Mouse (Mus musculus): ENCODE data around the gene Olfr1095.

Olfr1095 gene

GRCm38 (mm10) chr2:86851596-86851995, at the start of gene Olfr1095:
Gene Olfr1095 (minus strand): TSS chr2:86851696.
- Histone ChIP-seq H3K36me3 (ENCODE audit: control insufficient read depth, insufficient read depth, low read length, poor library complexity, severe bottlenecking) (no peaks in the 10 kb centered on the region), H3K27me3 (ENCODE audit: control insufficient read depth, insufficient read depth, low read length, poor library complexity, severe bottlenecking) (no peaks in the 10 kb centered on the region)
- no peak for DNase-seq (ENCODE audit: low read depth, low spot score)

- DNase-seq (ENCODE audit: low read depth, low spot score), result no peak
- Histone ChIP-seq H3K27me3 (ENCODE audit: control insufficient read depth, insufficient read depth, low read length, poor library complexity, severe bottlenecking) (no peaks in the 10 kb centered on the region), H3K36me3 (ENCODE audit: control insufficient read depth, insufficient read depth, low read length, poor library complexity, severe bottlenecking) (no peaks in the 10 kb centered on the region)
Measured at GRCm38 (mm10) chr2:86892116-86892515, 40.6 kb upstream of the Olfr1095 start, which contains the start of gene Olfr1097. Gene Olfr1097 (minus strand): TSS chr2:86892216.

DNA sequence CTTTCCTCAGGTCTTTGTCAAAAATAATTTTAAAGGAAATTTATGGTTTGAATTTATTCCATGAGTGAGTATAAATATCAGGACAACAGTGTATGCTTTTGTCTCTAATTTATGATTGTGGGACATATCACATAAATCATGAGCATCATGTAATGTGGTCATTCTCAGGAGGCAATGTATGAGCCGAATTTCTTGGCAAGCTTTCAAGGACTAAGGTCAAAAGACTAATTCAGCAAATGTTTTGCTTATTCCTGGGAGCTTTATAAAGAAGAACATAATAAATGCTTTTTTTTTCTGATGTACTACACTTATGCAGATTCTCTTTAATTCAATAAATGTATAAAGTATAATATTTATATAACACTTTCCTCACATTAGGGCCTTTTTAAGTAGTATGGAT, 23.2 kb upstream of the Olfr1095 start, which contains the start of gene Gm13723:
TSS of gene Gm13723 (minus strand) at position 101 of the 400 bp plus-strand sequence.
- no peaks in the 10 kb centered on the region for H3K27me3 ChIP-seq (ENCODE audit: control insufficient read depth, insufficient read depth, low read length, poor library complexity, severe bottlenecking)
- no peak for DNase-seq (ENCODE audit: low read depth, low spot score)
- no peaks in the 10 kb centered on the region for H3K36me3 ChIP-seq (ENCODE audit: control insufficient read depth, insufficient read depth, low read length, poor library complexity, severe bottlenecking)

GRCm38 (mm10) chr2:86824363-86824762, 27.1 kb downstream of the Olfr1095 start, which contains the start of gene Olfr1094:
Gene Olfr1094 (plus strand): TSS chr2:86824663.
- Histone ChIP-seq H3K27me3 (ENCODE audit: control insufficient read depth, insufficient read depth, low read length, poor library complexity, severe bottlenecking) (no peaks in the 10 kb centered on the region), H3K36me3 (ENCODE audit: control insufficient read depth, insufficient read depth, low read length, poor library complexity, severe bottlenecking) (no peaks in the 10 kb centered on the region)
- no peak for DNase-seq (ENCODE audit: low read depth, low spot score)

GRCm38 (mm10) chr2:86809918-86810317, 41.6 kb downstream of the Olfr1095 start, which contains the start of gene Olfr141:
Gene Olfr141 (minus strand): TSS chr2:86810018.
- Histone ChIP-seq H3K36me3 (ENCODE audit: control insufficient read depth, insufficient read depth, low read length, poor library complexity, severe bottlenecking) (no peaks in the 10 kb centered on the region), H3K27me3 (ENCODE audit: control insufficient read depth, insufficient read depth, low read length, poor library complexity, severe bottlenecking) (no peaks in the 10 kb centered on the region)
- no peak for DNase-seq (ENCODE audit: low read depth, low spot score)
